Mouse (Mus musculus): ENCODE data around the gene Rab24. TPM values are rescaled to one million over a fixed set of nuclear protein-coding genes. Genes with fewer than 3 reads are reported as not detected.

The Rab24 gene
- polyA plus RNA-seq, 1 experiment from 2014 or later: 92.2 TPM

- Histone ChIP-seq H3K36me3 (ENCODE audit: control insufficient read depth, insufficient read depth, low read length) (peaks cover 51% of the 10 kb centered on the region), H3K4me2 (ENCODE audit: low read length) (no peak overlapping the region), H3K9ac (ENCODE audit: low read depth, low read length) (no peak overlapping the region), H3K27ac (ENCODE audit: low read length) (no peak overlapping the region), H3K27me3 (ENCODE audit: control insufficient read depth, insufficient read depth, low read depth, low read length) (no peaks in the 10 kb centered on the region), H3K4me3 (ENCODE audit: low read depth, low read length) (no peak overlapping the region), H3K9me3 (replicated peaks; ENCODE audit: control insufficient read depth, low read length, poor library complexity, severe bottlenecking) (no peaks in the 10 kb centered on the region), H3K4me1 (ENCODE audit: control insufficient read depth, insufficient read depth, low read length) (no peaks in the 10 kb centered on the region)
- 91% methylated on average over 11 of the region's 11 CpGs for WGBS
- ATAC-seq: no peak
Measured at GRCm38 (mm10) chr13:55346745-55347144, 25.0 kb upstream of the Rab24 start.

GRCm38 (mm10) chr13:55344286-55344685 lies 22.5 kb upstream of the Rab24 start:
- H3K9ac ChIP-seq (ENCODE audit: low read depth, low read length): no peak overlapping the region
- no peaks in the 10 kb centered on the region for H3K27me3 ChIP-seq (ENCODE audit: control insufficient read depth, insufficient read depth, low read depth, low read length)
- 89% methylated on average over 7 of the region's 7 CpGs for whole genome bisulfite sequencing
- H3K4me3 ChIP-seq (ENCODE audit: low read depth, low read length): no peak overlapping the region
- no peaks in the 10 kb centered on the region for H3K4me1 ChIP-seq (ENCODE audit: control insufficient read depth, insufficient read depth, low read length)
- ATAC-seq: no peak
- no peak overlapping the region for H3K4me2 ChIP-seq (ENCODE audit: low read length)
- no peak overlapping the region for H3K27ac ChIP-seq (ENCODE audit: low read length)
- H3K9me3 ChIP-seq (replicated peaks; ENCODE audit: control insufficient read depth, low read length, poor library complexity, severe bottlenecking): no peaks in the 10 kb centered on the region
- H3K36me3 ChIP-seq (ENCODE audit: control insufficient read depth, insufficient read depth, low read length): peaks cover 33% of the 10 kb centered on the region

DNA sequence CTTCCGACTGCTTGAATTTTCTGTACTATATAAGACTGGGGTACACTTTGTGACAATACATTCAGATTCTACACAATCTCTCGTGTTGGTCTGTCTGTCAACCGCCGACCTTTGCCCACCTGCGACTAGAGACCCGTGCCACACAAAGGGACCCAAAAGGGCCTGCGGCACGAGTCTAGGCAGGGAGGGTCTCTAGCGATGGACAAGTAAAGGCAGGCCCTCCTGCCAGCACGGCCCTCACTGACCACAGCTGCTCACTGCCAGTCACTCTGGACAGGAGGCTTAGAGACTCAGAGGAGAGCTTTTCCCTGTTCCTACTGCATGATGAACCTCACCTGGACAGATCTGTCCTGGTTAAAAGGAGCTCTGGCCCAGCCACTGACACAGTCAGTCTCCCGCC lies 20.7 kb upstream of the Rab24 start:
- 39% methylated on average over 11 of the region's 11 CpGs for WGBS
- no peaks in the 10 kb centered on the region for H3K4me1 ChIP-seq (ENCODE audit: control insufficient read depth, insufficient read depth, low read length)
- no peak overlapping the region for H3K9ac ChIP-seq (ENCODE audit: low read depth, low read length)
- H3K9me3 ChIP-seq (replicated peaks; ENCODE audit: control insufficient read depth, low read length, poor library complexity, severe bottlenecking): no peaks in the 10 kb centered on the region
- no peaks in the 10 kb centered on the region for H3K27me3 ChIP-seq (ENCODE audit: control insufficient read depth, insufficient read depth, low read depth, low read length)
- ATAC-seq: no peak
- no peak overlapping the region for H3K4me3 ChIP-seq (ENCODE audit: low read depth, low read length)
- H3K4me2 ChIP-seq (ENCODE audit: low read length): no peak overlapping the region
- peaks cover 21% of the 10 kb centered on the region for H3K36me3 ChIP-seq (ENCODE audit: control insufficient read depth, insufficient read depth, low read length)
- no peak overlapping the region for H3K27ac ChIP-seq (ENCODE audit: low read length)

DNA sequence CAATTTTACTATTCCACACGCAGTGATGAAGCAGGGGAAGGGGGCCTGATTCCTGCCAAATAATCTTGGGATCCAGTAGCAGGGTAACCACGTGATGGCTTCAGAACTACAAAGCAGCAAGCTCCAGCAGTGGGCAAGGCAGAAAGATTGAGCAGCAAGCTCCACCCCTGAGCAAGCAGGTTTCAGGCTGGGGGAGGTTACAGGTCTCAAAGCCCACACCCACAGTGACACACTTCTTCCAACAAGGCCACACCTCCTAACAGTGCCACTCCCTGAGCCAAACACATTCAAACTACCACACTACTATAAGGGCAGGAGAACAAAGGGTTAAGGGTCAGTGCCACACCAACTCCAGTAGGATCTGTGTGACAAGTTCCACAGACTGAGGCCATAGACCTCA lies 17.5 kb upstream of the Rab24 start:
- Histone ChIP-seq H3K4me1 (ENCODE audit: control insufficient read depth, insufficient read depth, low read length) (no peaks in the 10 kb centered on the region), H3K36me3 (ENCODE audit: control insufficient read depth, insufficient read depth, low read length) (no peaks in the 10 kb centered on the region), H3K4me3 (ENCODE audit: low read depth, low read length) (no peak overlapping the region), H3K27ac (ENCODE audit: low read length) (no peak overlapping the region), H3K9ac (ENCODE audit: low read depth, low read length) (no peak overlapping the region), H3K4me2 (ENCODE audit: low read length) (no peak overlapping the region), H3K9me3 (replicated peaks; ENCODE audit: control insufficient read depth, low read length, poor library complexity, severe bottlenecking) (no peaks in the 10 kb centered on the region), H3K27me3 (ENCODE audit: control insufficient read depth, insufficient read depth, low read depth, low read length) (no peaks in the 10 kb centered on the region)
- ATAC-seq: no peak
- WGBS: 56% methylated on average over 2 of the region's 2 CpGs

DNA sequence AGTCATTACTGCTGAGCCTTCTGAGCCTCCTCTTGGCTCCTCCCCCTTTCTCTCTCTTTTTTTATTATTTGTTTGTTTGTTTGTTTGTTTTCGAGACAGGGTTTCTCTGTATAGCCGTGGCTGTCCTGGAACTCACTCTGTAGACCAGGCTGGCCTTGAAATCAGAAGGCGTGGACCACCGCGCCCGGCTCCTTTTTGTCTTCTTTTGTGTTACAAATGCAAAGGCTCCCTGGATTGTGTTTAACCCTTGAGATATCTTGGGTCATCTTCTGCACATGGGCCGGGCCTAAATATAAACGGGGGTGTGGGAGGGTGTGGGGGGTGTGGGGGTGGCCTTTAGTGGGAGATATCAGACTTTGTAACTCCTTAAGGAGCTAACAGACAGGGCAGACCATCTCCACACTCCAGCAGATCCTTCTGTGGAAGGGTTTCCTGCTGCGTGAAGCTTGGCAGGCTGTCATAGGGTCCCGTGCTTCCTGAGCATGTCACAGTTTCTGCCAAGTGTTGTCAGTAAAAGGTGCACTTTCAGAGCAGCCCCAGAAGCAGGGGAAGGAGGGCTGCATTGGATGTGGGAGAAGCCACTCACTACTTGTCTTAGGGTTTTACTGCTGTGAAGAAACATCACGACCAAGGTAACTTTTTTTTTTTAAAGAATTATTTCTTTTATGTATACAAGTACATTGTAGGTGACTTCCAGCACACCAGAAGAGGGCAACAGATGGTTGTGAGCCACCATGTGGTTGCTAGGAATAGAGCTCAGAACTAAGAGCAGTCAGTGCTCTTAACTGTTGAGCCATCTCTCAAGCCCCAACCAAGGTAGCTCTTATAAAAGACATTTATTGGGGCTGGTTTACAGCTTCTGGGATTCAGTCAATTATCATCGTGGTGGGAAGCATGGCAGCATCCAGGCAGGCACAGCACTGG lies 16.6 kb upstream of the Rab24 start:
- H3K4me1 ChIP-seq (ENCODE audit: control insufficient read depth, insufficient read depth, low read length): no peaks in the 10 kb centered on the region
- no peak overlapping the region for H3K27ac ChIP-seq (ENCODE audit: low read length)
- H3K9me3 ChIP-seq (replicated peaks; ENCODE audit: control insufficient read depth, low read length, poor library complexity, severe bottlenecking): no peaks in the 10 kb centered on the region
- 57% methylated on average over 12 of the region's 12 CpGs for WGBS
- no peak overlapping the region for H3K9ac ChIP-seq (ENCODE audit: low read depth, low read length)
- no peak overlapping the region for H3K4me3 ChIP-seq (ENCODE audit: low read depth, low read length)
- no peaks in the 10 kb centered on the region for H3K27me3 ChIP-seq (ENCODE audit: control insufficient read depth, insufficient read depth, low read depth, low read length)
- H3K36me3 ChIP-seq (ENCODE audit: control insufficient read depth, insufficient read depth, low read length): no peaks in the 10 kb centered on the region
- ATAC-seq: no peak
- H3K4me2 ChIP-seq (ENCODE audit: low read length): no peak overlapping the region

GRCm38 (mm10) chr13:55337341-55337975 lies 15.7 kb upstream of the Rab24 start:
- Histone ChIP-seq H3K27me3 (ENCODE audit: control insufficient read depth, insufficient read depth, low read depth, low read length) (no peaks in the 10 kb centered on the region), H3K4me2 (ENCODE audit: low read length) (no peak overlapping the region), H3K4me3 (ENCODE audit: low read depth, low read length) (no peak overlapping the region)

GRCm38 (mm10) chr13:55335701-55336100 lies 14.0 kb upstream of the Rab24 start:
- H3K27me3 ChIP-seq (ENCODE audit: control insufficient read depth, insufficient read depth, low read depth, low read length): no peaks in the 10 kb centered on the region
- no peak for ATAC-seq
- no peak overlapping the region for H3K27ac ChIP-seq (ENCODE audit: low read length)
- WGBS: 89% methylated on average over 4 of the region's 4 CpGs
- H3K4me3 ChIP-seq (ENCODE audit: low read depth, low read length): no peak overlapping the region
- H3K9ac ChIP-seq (ENCODE audit: low read depth, low read length): no peak overlapping the region
- no peaks in the 10 kb centered on the region for H3K9me3 ChIP-seq (replicated peaks; ENCODE audit: control insufficient read depth, low read length, poor library complexity, severe bottlenecking)
- H3K36me3 ChIP-seq (ENCODE audit: control insufficient read depth, insufficient read depth, low read length): no peaks in the 10 kb centered on the region
- H3K4me2 ChIP-seq (ENCODE audit: low read length): no peak overlapping the region
- H3K4me1 ChIP-seq (ENCODE audit: control insufficient read depth, insufficient read depth, low read length): no peaks in the 10 kb centered on the region

More at GRCm38 (mm10) chr13:55337341-55337975, 15.7 kb upstream of the Rab24 start:
- Histone ChIP-seq H3K27ac (ENCODE audit: low read length) (no peak overlapping the region), H3K9ac (ENCODE audit: low read depth, low read length) (no peak overlapping the region), H3K9me3 (replicated peaks; ENCODE audit: control insufficient read depth, low read length, poor library complexity, severe bottlenecking) (no peaks in the 10 kb centered on the region), H3K4me1 (ENCODE audit: control insufficient read depth, insufficient read depth, low read length) (no peaks in the 10 kb centered on the region), H3K36me3 (ENCODE audit: control insufficient read depth, insufficient read depth, low read length) (no peaks in the 10 kb centered on the region)
- no peak for ATAC-seq
- WGBS: 65% methylated on average over 10 of the region's 10 CpGs

DNA sequence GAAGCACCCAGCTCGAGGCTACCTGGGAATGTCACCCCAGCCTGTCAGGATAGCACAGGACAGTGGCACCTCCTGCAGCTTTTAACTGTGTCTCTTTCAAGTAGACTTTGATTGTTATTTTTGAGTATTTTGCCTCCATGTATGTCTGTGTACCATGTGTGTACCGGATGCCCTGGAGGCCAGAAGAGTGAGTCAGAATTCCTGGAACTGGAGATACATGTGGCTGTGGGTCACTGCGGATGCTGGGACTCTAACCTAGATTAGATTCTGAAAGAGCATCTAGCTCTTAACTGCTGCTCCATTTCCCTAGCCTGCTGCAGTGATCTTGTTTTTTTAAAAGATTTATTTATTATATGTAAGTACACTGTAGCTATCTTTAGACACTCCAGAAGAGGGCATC lies 10.6 kb upstream of the Rab24 start:
- H3K36me3 ChIP-seq (ENCODE audit: control insufficient read depth, insufficient read depth, low read length): no peaks in the 10 kb centered on the region
- no peak overlapping the region for H3K4me2 ChIP-seq (ENCODE audit: low read length)
- H3K27ac ChIP-seq (ENCODE audit: low read length): no peak overlapping the region
- WGBS: 76% methylated on average over 3 of the region's 3 CpGs
- no peak for ATAC-seq
- H3K27me3 ChIP-seq (ENCODE audit: control insufficient read depth, insufficient read depth, low read depth, low read length): no peaks in the 10 kb centered on the region
- no peaks in the 10 kb centered on the region for H3K9me3 ChIP-seq (replicated peaks; ENCODE audit: control insufficient read depth, low read length, poor library complexity, severe bottlenecking)
- H3K4me3 ChIP-seq (ENCODE audit: low read depth, low read length): no peak overlapping the region
- peaks cover 10% of the 10 kb centered on the region for H3K4me1 ChIP-seq (ENCODE audit: control insufficient read depth, insufficient read depth, low read length)
- H3K9ac ChIP-seq (ENCODE audit: low read depth, low read length): no peak overlapping the region
